Mouse (Mus musculus) MN1 (cell line): ENCODE measurements around the gene Snrpc.

Experiments used
- DNase-seq: peaks from one replicate; pipeline ENCODE4 v3.0.0-alpha.2; 2016; ENCODE audit warnings: low spot score

Snrpc gene

GRCm38 (mm10) chr17:27819521-27819970 is 18.4 kb upstream of the Snrpc start:
- DNase-seq, result peak; percentile 38

GRCm38 (mm10) chr17:27819971-27820567 is 17.9 kb upstream of the Snrpc start:
- peak; percentile 58 for DNase-seq

GRCm38 (mm10) chr17:27820568-27821406 is 17.2 kb upstream of the Snrpc start, which contains the start of gene D17Wsu92e:
Gene D17Wsu92e (minus strand): TSS chr17:27820648.
- DNase-seq, result peak; percentile 99

GRCm38 (mm10) chr17:27821407-27822338 is 16.3 kb upstream of the Snrpc start:
- DNase-seq, result peak; percentile 72

- no peak for DNase-seq
These were observed 14.6 kb upstream of the Snrpc start for GRCm38 (mm10) chr17:27823142-27823905.

- DNase-seq, result no peak
These were observed 13.0 kb upstream of the Snrpc start for GRCm38 (mm10) chr17:27824941-27825340.

GRCm38 (mm10) chr17:27825539-27825938 is 12.4 kb upstream of the Snrpc start:
- no peak for DNase-seq

GRCm38 (mm10) chr17:27825984-27826905 is 11.7 kb upstream of the Snrpc start:
- peak; percentile 84 for DNase-seq

GRCm38 (mm10) chr17:27826908-27827383 is 11.0 kb upstream of the Snrpc start:
- peak; percentile 79 for DNase-seq

GRCm38 (mm10) chr17:27827511-27827910 is 10.4 kb upstream of the Snrpc start:
- peak; percentile 62 for DNase-seq

GRCm38 (mm10) chr17:27830411-27830810 is 7.5 kb upstream of the Snrpc start:
- DNase-seq, result no peak

- peak; percentile 97 for DNase-seq
These were observed 1.7 kb downstream of the Snrpc start for GRCm38 (mm10) chr17:27839469-27840252.

- peak; percentile 38 for DNase-seq
These were observed 10.4 kb downstream of the Snrpc start for GRCm38 (mm10) chr17:27848351-27848750.

GRCm38 (mm10) chr17:27851076-27851475 is 13.1 kb downstream of the Snrpc start:
- DNase-seq, result no peak

- peak; percentile 82 for DNase-seq
These were observed 18.4 kb downstream of the Snrpc start, which contains the start of gene Uhrf1bp1 for GRCm38 (mm10) chr17:27856265-27856797. Gene Uhrf1bp1 (plus strand): TSS chr17:27856441.

- DNase-seq, result peak; percentile 81
These were observed 19.1 kb downstream of the Snrpc start for GRCm38 (mm10) chr17:27856798-27857648.

GRCm38 (mm10) chr17:27857649-27858475 is 19.9 kb downstream of the Snrpc start:
- no peak for DNase-seq
